Mouse (Mus musculus) heart, embryonic 15.5 days (tissue): ENCODE results near the gene Stum. TPM values are rescaled to one million over a fixed set of nuclear protein-coding genes. Genes with fewer than 3 reads are reported as not detected.

Experiments used
- ATAC-seq: fragments of 200-750 bp; cut with Nextera tagmentation; replicated peaks from 2 replicates; pipeline ENCODE4 v1.8.0; 2017; ENCODE audit warnings: low read depth, moderate TSS enrichment; ENCODE audit not compliant: insufficient number of reproducible peaks, insufficient read depth, low FRiP score
- H3K27ac ChIP-seq: fragments of 300-500 bp; sonication (generic); 2 replicates; pipeline ENCODE4 v1.5.1; 2015; ENCODE audit warnings: mild to moderate bottlenecking, inconsistent platforms
- H3K27me3 ChIP-seq: fragments of 300-500 bp; sonication (generic); 2 replicates; pipeline ENCODE4 v1.6.1; 2015; ENCODE audit warnings: inconsistent platforms
- H3K36me3 ChIP-seq: fragments of 300-500 bp; sonication (generic); 2 replicates; pipeline ENCODE4 v1.6.1; 2015; ENCODE audit warnings: mild to moderate bottlenecking, inconsistent platforms
- H3K4me1 ChIP-seq: fragments of 300-500 bp; sonication (generic); replicated peaks from 2 replicates; pipeline ENCODE4 v1.6.1; 2015; ENCODE audit warnings: inconsistent platforms
- H3K4me2 ChIP-seq: fragments of 300-500 bp; sonication (generic); 2 replicates; pipeline ENCODE4 v1.6.1; 2015; ENCODE audit warnings: inconsistent platforms, mild to moderate bottlenecking, moderate library complexity
- H3K4me3 ChIP-seq: fragments of 300-500 bp; sonication (generic); 2 replicates; pipeline ENCODE4 v1.5.1; 2015; ENCODE audit warnings: mild to moderate bottlenecking, inconsistent platforms
- H3K9ac ChIP-seq: fragments of 300-500 bp; sonication (generic); 2 replicates; pipeline ENCODE4 v1.6.1; 2015; ENCODE audit warnings: mild to moderate bottlenecking, inconsistent platforms
- H3K9me3 ChIP-seq: fragments of 300-500 bp; sonication (generic); replicated peaks from 2 replicates; pipeline ENCODE4 v1.6.1; 2016; ENCODE audit warnings: inconsistent platforms
- WGBS: fragments of 180-500 bp; shearing (Covaris S2); methylation state at CpG from one replicate; pipeline ENCODE4 v1.1.7; 2015; ENCODE audit warnings: mixed read lengths; 5-methylcytosine and 5-hydroxymethylcytosine counted together
- polyA plus RNA-seq: library from polyadenylated mRNA; unstranded; fragments of >200 nt; fragmentation: Nextera tagmentation; extraction: Ambion mirVana; gene quantifications from 2 replicates; pipeline ENCODE4 v1.2.1, GENCODE M21; 2015

Gene Stum
- polyA plus RNA-seq, 1 experiment from 2014 or later = 0.86 TPM

DNA sequence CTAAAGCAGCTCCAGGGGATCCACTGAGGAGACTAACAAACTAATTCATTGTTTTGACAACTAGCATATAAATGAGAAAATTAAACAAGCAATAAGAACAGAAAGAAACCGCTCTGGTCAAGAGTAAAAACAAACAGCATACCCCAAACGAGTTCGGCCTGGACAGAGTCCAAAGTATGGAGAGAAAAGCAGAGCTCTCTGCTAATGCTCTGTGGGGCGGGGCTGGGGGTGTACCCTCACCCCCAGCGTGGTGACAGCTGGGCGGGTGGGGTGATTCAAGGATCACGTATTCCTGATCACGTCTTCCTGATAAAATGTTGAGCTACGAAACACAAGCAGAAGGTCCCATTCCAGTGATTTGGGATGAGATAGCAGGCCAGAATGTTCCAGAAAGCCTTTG is 9.5 kb upstream of the Stum start:
- no peak for ATAC-seq
- H3K4me1 ChIP-seq = peaks cover 4% of the 10 kb centered on the region; the same call in 1 of the 2 replicates
- H3K4me3 ChIP-seq = no peak overlapping the region
- H3K9ac ChIP-seq = no peak overlapping the region
- no peak overlapping the region for H3K27ac ChIP-seq
- no peaks in the 10 kb centered on the region for H3K9me3 ChIP-seq
- H3K4me2 ChIP-seq = no peak overlapping the region
- H3K36me3 ChIP-seq = no peaks in the 10 kb centered on the region
- WGBS = 44% methylated on average over 9 of the region's 9 CpGs
- peaks cover 19% of the 10 kb centered on the region for H3K27me3 ChIP-seq

- Histone ChIP-seq H3K9me3 (no peaks in the 10 kb centered on the region), H3K9ac (no peak overlapping the region), H3K27ac (no peak overlapping the region), H3K36me3 (no peaks in the 10 kb centered on the region), H3K27me3 (peaks cover 90% of the 10 kb centered on the region), H3K4me1 (peaks cover 25% of the 10 kb centered on the region), H3K4me3 (no peak overlapping the region), H3K4me2 (no peak overlapping the region)
- 90% methylated on average over 5 of the region's 5 CpGs for WGBS
- no peak for ATAC-seq
These were observed 2.0 kb upstream of the Stum start for GRCm38 (mm10) chr1:180485346-180485745.

DNA sequence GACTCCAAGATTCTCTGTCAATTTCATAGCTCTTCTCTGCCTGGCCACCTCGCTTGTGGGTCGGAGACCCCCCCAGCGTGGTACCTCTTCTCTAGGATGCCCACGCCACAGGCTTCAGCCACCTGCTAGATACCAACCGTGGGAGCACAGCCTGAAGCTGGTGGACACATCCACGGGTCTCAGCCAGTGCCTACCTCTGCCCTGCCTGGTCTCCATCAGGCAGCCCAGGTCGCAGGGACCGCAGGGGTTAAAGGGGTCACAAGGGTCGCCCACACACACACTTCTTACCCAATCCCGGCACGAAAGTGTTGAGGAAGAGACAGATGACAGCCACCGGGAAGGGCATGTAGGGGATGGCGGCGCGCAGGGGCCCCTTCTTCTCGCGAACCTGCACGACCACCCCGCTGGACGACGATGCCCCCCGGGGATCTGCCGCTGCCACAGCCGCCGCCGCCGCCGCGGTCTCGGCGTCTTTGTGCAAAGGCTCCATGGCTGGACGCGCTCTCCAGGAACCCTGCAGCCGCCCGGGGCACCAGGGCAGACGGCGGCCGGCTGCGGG is 385 bp downstream of the Stum start:
- H3K27ac ChIP-seq = no peak overlapping the region
- H3K36me3 ChIP-seq = no peaks in the 10 kb centered on the region
- no peaks in the 10 kb centered on the region for H3K9me3 ChIP-seq
- WGBS = 3% methylated on average over 38 of the region's 39 CpGs
- no peak for ATAC-seq
- H3K4me1 ChIP-seq = peaks cover 25% of the 10 kb centered on the region
- peaks cover 98% of the 10 kb centered on the region for H3K27me3 ChIP-seq
- H3K9ac ChIP-seq = peak overlapping the region; percentile 1; the same call in 1 of the 2 replicates
- H3K4me3 ChIP-seq = peak overlapping the region; percentile 45
- peak overlapping the region; percentile 68 for H3K4me2 ChIP-seq

GRCm38 (mm10) chr1:180481956-180482355 is 1.3 kb downstream of the Stum start:
- Histone ChIP-seq H3K9me3 (no peaks in the 10 kb centered on the region), H3K4me1 (peaks cover 25% of the 10 kb centered on the region), H3K36me3 (no peaks in the 10 kb centered on the region), H3K27me3 (peaks cover 94% of the 10 kb centered on the region), H3K27ac (no peak overlapping the region), H3K4me2 (peak overlapping the region; percentile 68), H3K9ac (no peak overlapping the region), H3K4me3 (0 out of 2 replicates have a peak overlapping the region, but pooled peaks have one; percentile 45)
- 25% methylated on average over 10 of the region's 10 CpGs for WGBS
- ATAC-seq = no peak

DNA sequence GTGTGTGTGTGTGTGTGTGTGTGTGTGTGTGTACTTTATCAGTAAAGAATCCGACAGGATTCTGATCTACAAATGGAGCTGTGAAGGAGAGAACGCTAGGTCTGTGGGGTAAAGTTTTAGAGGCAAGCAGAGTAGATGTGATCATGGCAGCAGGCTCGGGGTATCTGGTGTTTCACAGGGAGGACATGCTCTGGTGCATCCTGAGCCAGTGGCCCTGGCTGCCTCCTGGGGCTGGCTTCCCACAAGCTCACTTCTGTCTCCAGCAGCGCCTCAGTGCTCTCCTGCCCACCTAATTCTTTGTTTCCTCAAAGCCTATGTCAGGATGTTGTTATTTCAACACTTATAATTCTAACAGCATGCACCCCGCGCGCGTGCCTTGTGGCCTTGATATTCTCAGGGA is 2.0 kb downstream of the Stum start:
- peaks cover 94% of the 10 kb centered on the region for H3K27me3 ChIP-seq
- no peaks in the 10 kb centered on the region for H3K36me3 ChIP-seq
- no peak overlapping the region for H3K9ac ChIP-seq
- WGBS = 49% methylated on average over 8 of the region's 8 CpGs
- peaks cover 25% of the 10 kb centered on the region for H3K4me1 ChIP-seq
- no peak overlapping the region for H3K4me3 ChIP-seq
- H3K9me3 ChIP-seq = no peaks in the 10 kb centered on the region
- no peak for ATAC-seq
- H3K27ac ChIP-seq = no peak overlapping the region
- H3K4me2 ChIP-seq = no peak overlapping the region

GRCm38 (mm10) chr1:180480325-180480724 is 3.0 kb downstream of the Stum start:
- Histone ChIP-seq H3K27me3 (peaks cover 94% of the 10 kb centered on the region), H3K27ac (no peak overlapping the region), H3K9ac (no peak overlapping the region), H3K4me1 (peaks cover 25% of the 10 kb centered on the region), H3K4me2 (no peak overlapping the region), H3K4me3 (no peak overlapping the region), H3K36me3 (no peaks in the 10 kb centered on the region), H3K9me3 (no peaks in the 10 kb centered on the region)
- no peak for ATAC-seq
- 44% methylated on average over 6 of the region's 6 CpGs for WGBS

DNA sequence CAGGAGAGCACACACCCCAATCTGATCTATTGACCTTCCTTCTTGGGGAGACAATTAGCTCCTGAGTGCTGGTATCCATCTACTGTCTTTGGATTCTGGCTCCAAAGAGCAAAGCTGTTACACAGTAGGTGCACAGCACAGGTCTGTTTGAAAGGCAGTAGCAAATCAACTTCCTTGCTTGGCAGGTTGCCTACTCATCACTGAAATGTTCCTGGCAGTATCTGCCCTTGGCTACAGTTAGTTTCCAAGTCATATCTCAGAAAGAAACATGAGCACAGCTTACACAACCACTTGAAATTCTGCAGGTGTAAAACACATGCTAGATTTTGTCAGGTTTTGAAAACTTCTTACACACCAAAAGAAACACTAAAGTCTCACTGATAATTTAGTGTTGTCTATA is 9.7 kb downstream of the Stum start:
- Histone ChIP-seq H3K27me3 (peaks cover 46% of the 10 kb centered on the region), H3K36me3 (no peaks in the 10 kb centered on the region)
- ATAC-seq = no peak

GRCm38 (mm10) chr1:180468004-180468403 is 15.3 kb downstream of the Stum start:
- no peak overlapping the region for H3K27ac ChIP-seq
- no peak for ATAC-seq
- peaks cover 2% of the 10 kb centered on the region for H3K4me1 ChIP-seq
- H3K4me2 ChIP-seq = no peak overlapping the region
- WGBS = 85% methylated on average over 4 of the region's 4 CpGs
- no peaks in the 10 kb centered on the region for H3K36me3 ChIP-seq
- no peak overlapping the region for H3K9ac ChIP-seq
- H3K27me3 ChIP-seq = peaks cover 5% of the 10 kb centered on the region
- H3K9me3 ChIP-seq = no peaks in the 10 kb centered on the region
- H3K4me3 ChIP-seq = no peak overlapping the region

More for the DNA sequence above, 9.7 kb downstream of the Stum start:
- no peak overlapping the region for H3K27ac ChIP-seq
- H3K4me3 ChIP-seq = no peak overlapping the region
- no peaks in the 10 kb centered on the region for H3K4me1 ChIP-seq
- H3K4me2 ChIP-seq = no peak overlapping the region
- H3K9me3 ChIP-seq = no peaks in the 10 kb centered on the region
- H3K9ac ChIP-seq = no peak overlapping the region

- Histone ChIP-seq H3K4me2 (no peak overlapping the region), H3K4me1 (peaks cover 14% of the 10 kb centered on the region), H3K27ac (no peak overlapping the region), H3K27me3 (no peaks in the 10 kb centered on the region; the same call in 1 of the 2 replicates), H3K36me3 (no peaks in the 10 kb centered on the region), H3K9ac (no peak overlapping the region), H3K4me3 (no peak overlapping the region), H3K9me3 (no peaks in the 10 kb centered on the region)
- ATAC-seq = no peak
- WGBS = 63% methylated on average over 5 of the region's 5 CpGs
These were observed 17.7 kb downstream of the Stum start for GRCm38 (mm10) chr1:180465620-180466019.

GRCm38 (mm10) chr1:180464357-180464756 is 18.9 kb downstream of the Stum start:
- no peak overlapping the region for H3K4me3 ChIP-seq
- no peaks in the 10 kb centered on the region for H3K9me3 ChIP-seq
- WGBS = 83% methylated on average over 5 of the region's 5 CpGs
- no peak overlapping the region for H3K9ac ChIP-seq
- ATAC-seq = no peak
- peaks cover 14% of the 10 kb centered on the region for H3K4me1 ChIP-seq
- no peak overlapping the region for H3K27ac ChIP-seq
- H3K36me3 ChIP-seq = no peaks in the 10 kb centered on the region
- H3K4me2 ChIP-seq = no peak overlapping the region
- H3K27me3 ChIP-seq = no peaks in the 10 kb centered on the region; the same call in 1 of the 2 replicates

GRCm38 (mm10) chr1:180462983-180463475 is 20.3 kb downstream of the Stum start:
- no peaks in the 10 kb centered on the region for H3K36me3 ChIP-seq
- H3K27ac ChIP-seq = no peak overlapping the region
- no peak overlapping the region for H3K4me3 ChIP-seq
- no peak overlapping the region for H3K9ac ChIP-seq
- peaks cover 14% of the 10 kb centered on the region for H3K4me1 ChIP-seq
- ATAC-seq = no peak
- H3K27me3 ChIP-seq = peaks cover 6% of the 10 kb centered on the region; the same call in 1 of the 2 replicates
- WGBS = 85% methylated on average over 5 of the region's 5 CpGs
- no peak overlapping the region for H3K4me2 ChIP-seq
- H3K9me3 ChIP-seq = no peaks in the 10 kb centered on the region

DNA sequence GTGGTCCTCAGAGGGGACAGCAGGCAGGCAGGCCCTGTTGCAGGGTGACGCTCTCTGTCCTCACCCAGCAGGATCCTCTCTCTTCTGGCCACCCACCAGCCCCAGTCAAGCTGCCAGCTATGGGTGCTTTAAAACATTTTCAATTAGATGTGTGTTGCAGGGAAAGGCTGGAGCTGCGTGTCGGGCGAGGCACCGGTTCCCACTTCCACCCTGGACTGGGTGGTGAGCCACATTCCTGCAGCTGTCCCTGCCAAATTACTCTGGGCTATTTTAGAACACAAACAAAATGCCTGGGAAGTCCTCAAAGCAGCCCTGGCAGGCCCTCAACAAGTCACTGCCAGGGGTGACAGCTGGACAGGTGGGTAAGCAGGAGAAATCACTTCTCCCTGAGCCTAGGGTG is 20.9 kb downstream of the Stum start:
- Histone ChIP-seq H3K4me2 (peak overlapping the region; percentile 22), H3K4me1 (peaks cover 14% of the 10 kb centered on the region), H3K4me3 (no peak overlapping the region), H3K9me3 (no peaks in the 10 kb centered on the region), H3K9ac (no peak overlapping the region), H3K27ac (peak overlapping the region; percentile 28; the same call in 1 of the 2 replicates), H3K36me3 (no peaks in the 10 kb centered on the region), H3K27me3 (peaks cover 6% of the 10 kb centered on the region; the same call in 1 of the 2 replicates)
- WGBS = 51% methylated on average over 5 of the region's 5 CpGs
- no peak for ATAC-seq
